Mouse (Mus musculus) urinary bladder, postnatal 0 days (tissue): ENCODE data around the gene Chil5. TPM values are rescaled to one million over a fixed set of nuclear protein-coding genes. Genes with fewer than 3 reads are reported as not detected.

Source experiments
- polyA plus RNA-seq: library from polyadenylated mRNA; unstranded; fragments of >200 nt; fragmentation: Nextera tagmentation; extraction: Ambion mirVana; gene quantifications from 2 replicates; pipeline ENCODE4 v1.2.1, GENCODE M21; 2015

Chil5 gene
- 0.17 and 0.39 TPM in 2 replicates for polyA plus RNA-seq

DNA sequence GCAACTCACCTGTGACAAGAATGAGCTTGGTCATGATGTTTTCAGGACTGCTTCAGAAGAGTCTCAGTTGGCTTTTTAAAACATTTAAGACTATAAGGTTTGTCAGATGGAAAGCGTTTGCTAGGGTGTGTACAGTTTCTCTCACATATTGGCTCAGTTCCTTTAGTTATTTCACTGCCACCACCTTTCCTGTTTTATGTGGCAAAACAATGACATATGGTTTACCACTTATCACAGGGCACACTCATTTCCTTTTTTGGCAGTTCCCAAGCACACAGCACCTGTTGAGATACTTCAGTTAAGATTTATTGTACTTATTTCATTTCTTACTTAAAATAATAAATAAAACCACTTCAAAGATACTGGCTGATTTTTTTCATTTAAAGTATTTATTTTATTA is at the start of gene Chil5:
Gene Chil5 (minus strand): TSS at position 34 of the 400 bp plus-strand sequence.

DNA sequence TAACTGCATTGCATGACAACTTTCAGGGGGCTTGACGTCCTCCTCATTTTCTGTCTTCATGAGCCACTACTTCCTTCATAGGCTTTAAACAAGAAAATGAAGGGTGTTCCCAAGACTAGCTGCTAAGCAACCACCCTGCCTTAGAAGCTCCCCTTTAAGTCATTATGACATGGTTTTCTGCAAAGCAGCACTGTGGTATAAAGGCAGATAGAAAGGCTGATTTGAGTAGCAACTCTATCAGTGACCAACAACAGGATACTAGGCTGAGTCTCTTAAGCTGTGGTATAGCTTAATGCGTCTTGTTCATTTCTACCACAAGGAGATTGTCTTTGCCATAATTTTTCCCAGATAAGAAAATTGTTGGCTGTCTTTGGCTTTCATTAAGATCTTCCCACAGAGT is 18.1 kb downstream of the Chil5 start, which contains the start of gene Pifo:
Gene Pifo (minus strand): TSS at position 101 of the 400 bp plus-strand sequence.

DNA sequence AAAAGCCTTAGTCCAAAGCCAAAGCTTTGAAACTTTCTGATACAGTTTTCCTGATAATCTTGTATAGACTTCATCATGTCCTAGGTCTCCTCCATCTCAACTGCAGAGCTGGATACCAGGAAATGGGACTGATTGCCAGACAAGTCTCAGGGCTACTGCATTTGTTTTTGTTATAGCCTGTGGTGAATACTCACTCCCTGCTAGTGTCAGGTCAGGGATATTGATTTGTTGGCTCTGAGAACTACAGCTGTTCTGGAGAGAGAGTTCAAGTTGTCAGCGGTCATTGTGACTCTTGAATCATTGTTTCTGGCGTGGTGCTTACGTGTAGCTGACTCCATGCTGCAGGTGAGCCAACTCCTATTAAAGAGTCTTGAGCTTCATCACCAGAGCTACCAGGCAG is 59.2 kb downstream of the Chil5 start, which contains the start of gene Ovgp1:
Gene Ovgp1 (plus strand): TSS at position 301 of the 400 bp plus-strand sequence.

Other genes starting within 250 kb of the Chil5 start
- gene Rap1a, start 231.5 kb downstream of the Chil5 start, polyA plus RNA-seq, result 316 and 374 TPM in 2 replicates
- gene Adora3, start 162.0 kb downstream of the Chil5 start, polyA plus RNA-seq, result 0.23 and 0.81 TPM in 2 replicates
- not detected in 2 replicates for gene Tmigd3, start 161.9 kb downstream of the Chil5 start, polyA plus RNA-seq
- gene I830077J02Rik, start 100.2 kb downstream of the Chil5 start, polyA plus RNA-seq, result 0.37 and 0.91 TPM in 2 replicates
- 69.8 and 71.3 TPM in 2 replicates for gene Wdr77, start 73.4 kb downstream of the Chil5 start, polyA plus RNA-seq
- 363 and 394 TPM in 2 replicates for gene Atp5f1, start 72.7 kb downstream of the Chil5 start, polyA plus RNA-seq
- gene Ovgp1, start 59.1 kb downstream of the Chil5 start, polyA plus RNA-seq, result 0.30 and 0.58 TPM in 2 replicates
- gene Pifo, start 18.2 kb downstream of the Chil5 start, polyA plus RNA-seq, result not detected in 2 replicates
- gene Chia1, start 80.4 kb upstream of the Chil5 start, polyA plus RNA-seq, result not detected in 2 replicates
- gene Chil3, start 134.8 kb upstream of the Chil5 start, polyA plus RNA-seq, result 0.31 and 0.76 TPM in 2 replicates
- gene Chil4, start 186.7 kb upstream of the Chil5 start, polyA plus RNA-seq, result not detected in 2 replicates